Comparison of ENCODE assay signal across 8 mouse cellular contexts in genomic region chr11:86257054-86257453, GRCm38 (mm10). TPM values are rescaled to one million over a fixed set of nuclear protein-coding genes. Genes with fewer than 3 reads are reported as not detected.
DNase-seq lines count a peak whose midpoint lies in the region; ATAC-seq and TF ChIP-seq lines count a peak whose summit lies in the region.

No protein-coding gene starts in this region.

- H3K36me3 ChIP-seq in kidney, adult 2 months (ENCODE audit: control insufficient read depth, insufficient read depth, low read length), result no peaks in the 10 kb centered on the region
- peaks cover 5% of the 10 kb centered on the region; the same call in 1 of the 2 replicates for H3K36me3 ChIP-seq in ES-E14 (ENCODE audit: control insufficient read depth, insufficient read depth, low read length, poor library complexity, severe bottlenecking)
- H3K36me3 ChIP-seq in limb, embryonic 10.5 days, result peaks cover 38% of the 10 kb centered on the region

- no peak for TF ChIP-seq POLR2A in kidney, adult 2 months (IDR thresholded peaks at IDR 0.05; ENCODE audit: low read depth, low read length)

- TF ChIP-seq CTCF in kidney, adult 2 months (conservative IDR thresholded peaks at IDR 0.05; ENCODE audit: insufficient read depth, insufficient read length, low read depth, low read length), result no peak

- no peak for DNase-seq in kidney, adult 2 months
- DNase-seq in kidney, adult 9 months, result no peak
- no peak for DNase-seq in ES-E14 (ENCODE audit: low read depth, low spot score)
- peak; percentile 61 for DNase-seq in limb, embryonic 10.5 days (ENCODE audit: low spot score)
- DNase-seq in neural tube, embryonic 10.5 days (ENCODE audit: extremely low spot score, low spot score), result peak; percentile 66
- no peak for DNase-seq in layer of hippocampus, adult 9-11 months
- DNase-seq in cerebellum, adult 8-10 months, result no peak

- no peaks in the 10 kb centered on the region for H3K27me3 ChIP-seq in kidney, adult 2 months (replicated peaks; ENCODE audit: control insufficient read depth, insufficient read depth, low read length)
- no peaks in the 10 kb centered on the region for H3K27me3 ChIP-seq in limb, embryonic 10.5 days (ENCODE audit: low read depth, poor library complexity, severe bottlenecking)

- H3K27ac ChIP-seq in kidney, adult 2 months (ENCODE audit: insufficient read depth, low read depth, low read length), result no peak overlapping the region
- no peak overlapping the region for H3K27ac ChIP-seq in ES-E14 (ENCODE audit: insufficient read depth, low read depth, low read length, poor library complexity, severe bottlenecking)
- peak overlapping the region; percentile 91 for H3K27ac ChIP-seq in limb, embryonic 10.5 days

- peak; percentile 85 for ATAC-seq in erythroid progenitor cell, adult 5-6 weeks (replicated peaks; ENCODE audit: low FRiP score, poor library complexity, severe bottlenecking)

- H3K9ac ChIP-seq in ES-E14 (ENCODE audit: insufficient read depth, low read depth, low read length, poor library complexity, severe bottlenecking), result peak overlapping the region; percentile 96

- under 1% methylated on average over 22 of the region's 22 CpGs for WGBS in kidney, adult 2 months
- WGBS in limb, embryonic 10.5 days, result under 1% methylated on average over 22 of the region's 22 CpGs

- H3K4me1 ChIP-seq in kidney, adult 2 months (ENCODE audit: control insufficient read depth, insufficient read depth, low read length), result no peaks in the 10 kb centered on the region; the same call in 1 of the 2 replicates
- peaks cover 0 to 3% of the 10 kb centered on the region in 2 experiments; a peak in 1 of 4 replicates for H3K4me1 ChIP-seq in ES-E14 (ENCODE audit: control insufficient read depth in 2 of 2, insufficient read depth in 2 of 2, low read length in 2 of 2, poor library complexity in 1 of 2)
- H3K4me1 ChIP-seq in limb, embryonic 10.5 days, result peaks cover 13% of the 10 kb centered on the region

- no peaks in the 10 kb centered on the region for H3K9me3 ChIP-seq in ES-E14 (ENCODE audit: control insufficient read depth, insufficient read depth, low read depth, low read length)
- no peaks in the 10 kb centered on the region for H3K9me3 ChIP-seq in limb, embryonic 10.5 days (replicated peaks)

- in situ Hi-C loops in ES-E14 (cut with MboI; ENCODE audit: low sequenced_read_pairs in 2 of 2, unreplicated experiment in 2 of 2), result no loop called here

- H3K4me3 ChIP-seq in kidney, adult 2 months (ENCODE audit: insufficient read depth, low read depth, low read length), result peak overlapping the region; percentile 76
- H3K4me3 ChIP-seq in ES-E14 (ENCODE audit: insufficient read depth in 1 of 2, low read depth in 1 of 2, low read length in 2 of 2, poor library complexity in 1 of 2, severe bottlenecking in 1 of 2), result peak overlapping the region; percentile 79 to 86
- H3K4me3 ChIP-seq in limb, embryonic 10.5 days, result peak overlapping the region; percentile 81

TF ChIP-seq in ES-E14, 5 proteins besides CTCF, POLR2A, EP300 and RAD21:
- no peak for TF ChIP-seq ZC3H11A (IDR thresholded peaks at IDR 0.05; ENCODE audit: borderline replicate concordance, low read depth, low read length)
- TF ChIP-seq CHD2 (IDR thresholded peaks at IDR 0.05; ENCODE audit: low read depth, low read length), result no peak
- no peak for TF ChIP-seq ZNF384 (IDR thresholded peaks at IDR 0.05; ENCODE audit: low read depth, low read length)
- TF ChIP-seq HCFC1 (IDR thresholded peaks at IDR 0.05; ENCODE audit: borderline replicate concordance, insufficient read depth, low read length), result no peak

RNA-seq across cellular contexts. Expression of gene Ints2, which starts 0.3 kb away (rescaled TPM):
- polyA plus RNA-seq in kidney, adult 2 months (2012; rRNA removed), result 29.3 and 29.5 TPM in 2 replicates
- 85.1 and 92.9 TPM in 2 replicates for total RNA-seq in ES-E14 (2012; rRNA removed)
- total RNA-seq in erythroid progenitor cell, adult 5-6 weeks (2015; ENCODE audit: low replicate concordance), result 5.4 and 6.3 TPM in 2 replicates
- 16.2 and 19.4 TPM in 2 replicates for total RNA-seq in erythroid progenitor cell, adult 5-6 weeks (2017; ENCODE audit: low replicate concordance)
- 51.7 and 60.6 TPM in 2 replicates for polyA plus RNA-seq in limb, embryonic 10.5 days (2016; fragmentation: Nextera tagmentation; extraction: Ambion mirVana)

RNA-seq across cellular contexts. Expression of gene Brip1, which starts 56.1 kb away (rescaled TPM):
- 0.43 and 0.67 TPM in 2 replicates for polyA plus RNA-seq in kidney, adult 2 months (2012; rRNA removed)
- total RNA-seq in ES-E14 (2012; rRNA removed), result 9.7 and 10.3 TPM in 2 replicates
- 15.5 and 33.5 TPM in 2 replicates for total RNA-seq in erythroid progenitor cell, adult 5-6 weeks (2015; ENCODE audit: low replicate concordance)
- 16.7 and 19.6 TPM in 2 replicates for total RNA-seq in erythroid progenitor cell, adult 5-6 weeks (2017; ENCODE audit: low replicate concordance)
- 11.4 and 12.6 TPM in 2 replicates for polyA plus RNA-seq in limb, embryonic 10.5 days (2016; fragmentation: Nextera tagmentation; extraction: Ambion mirVana)

Comparison
In these comparisons a context has a peak if more than half of its experiments do, and no peak if none do; other contexts are left out.
1. DNase-seq: peak in limb, embryonic 10.5 days (single experiment) and neural tube, embryonic 10.5 days (single experiment); none in kidney, adult 2 months (single experiment), kidney, adult 9 months (single experiment), ES-E14 (single experiment), layer of hippocampus, adult 9-11 months (single experiment) and cerebellum, adult 8-10 months (single experiment).
2. Peak in every context shown above with its lines, with median percentiles within 50 percentile points of each other: H3K4me3 ChIP-seq.